Mouse (Mus musculus) B cell, adult 62 days (primary cell): ENCODE results near the gene Dnajb12. TPM values are rescaled to one million over a fixed set of nuclear protein-coding genes. Genes with fewer than 3 reads are reported as not detected.

Experiments
- total RNA-seq: library from RNA; stranded (reverse); gene quantifications from 4 replicates; pipeline ENCODE4 v1.2.4, GENCODE M21; 2023

Dnajb12 gene
- total RNA-seq: 43.7 to 47.0 TPM (median 44.7 TPM) in 4 replicates

DNA sequence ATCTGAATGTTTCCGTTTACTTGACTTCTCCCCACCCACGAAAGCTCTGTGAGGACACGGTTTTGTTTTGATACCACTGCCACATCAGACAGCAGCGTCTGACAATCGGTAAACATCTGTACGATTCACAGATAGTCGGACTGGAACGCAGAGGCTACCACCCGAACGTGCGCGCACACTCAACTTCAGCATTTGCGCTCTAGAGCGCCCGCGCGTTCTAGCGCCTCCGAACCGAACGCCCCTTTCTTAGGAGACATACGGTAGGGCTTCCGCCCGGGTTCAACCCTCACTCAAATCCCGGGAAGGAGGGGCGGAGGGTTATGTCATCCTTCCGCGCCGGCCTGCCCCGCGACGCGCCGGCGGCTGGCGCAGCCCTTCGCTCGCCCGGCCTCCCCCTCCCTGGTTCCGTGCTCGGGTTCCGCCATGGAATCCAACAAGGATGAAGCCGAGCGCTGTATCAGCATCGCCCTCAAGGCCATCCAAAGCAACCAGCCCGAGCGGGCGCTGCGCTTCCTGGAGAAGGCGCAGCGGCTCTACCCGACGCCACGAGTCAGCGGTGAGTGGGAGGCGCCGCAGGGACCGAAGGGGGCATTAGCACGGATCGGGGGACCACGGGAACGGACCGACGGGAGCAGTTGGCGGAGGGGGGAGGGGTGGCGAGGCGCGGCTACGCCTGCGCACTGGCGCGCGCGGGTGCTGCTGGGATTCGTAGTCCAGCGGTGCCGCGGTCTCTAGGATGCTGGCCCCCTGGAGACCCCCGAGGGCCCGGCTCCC is at the start of gene Dnajb12:
Gene Dnajb12, plus strand, starts transcription at position 302 of the 774 bp plus-strand sequence.

Other genes starting within 250 kb of the Dnajb12 start
- 42.7 to 58.0 TPM (median 49.2 TPM) in 4 replicates for gene Micu1, start 177.1 kb upstream of the Dnajb12 start, total RNA-seq
- 21.2 to 22.9 TPM (median 21.4 TPM) in 4 replicates for gene Ddit4, start 72.3 kb downstream of the Dnajb12 start, total RNA-seq
- 15.9 to 21.6 TPM (median 17.8 TPM) in 4 replicates for gene Ascc1, start 123.2 kb downstream of the Dnajb12 start, total RNA-seq
- gene Anapc16, start 123.6 kb downstream of the Dnajb12 start, total RNA-seq: 51.8 to 63.6 TPM (median 58.5 TPM) in 4 replicates
- gene Spock2, start 226.7 kb downstream of the Dnajb12 start, total RNA-seq: 0.55 to 1.2 TPM (median 0.92 TPM) in 4 replicates